Mouse (Mus musculus): ENCODE measurements around the gene Hspg2. TPM values are rescaled to one million over a fixed set of nuclear protein-coding genes. Genes with fewer than 3 reads are reported as not detected.

Hspg2 gene
- polyA plus RNA-seq, 1 experiment from 2014 or later = 31.3 TPM

- no peak overlapping the region for H3K4me3 ChIP-seq (replicated peaks; ENCODE audit: low read depth, low read length)
- H3K4me2 ChIP-seq (ENCODE audit: low read length) = no peak overlapping the region
- no peak for DNase-seq (ENCODE audit: low spot score)
- H3K4me1 ChIP-seq (replicated peaks; ENCODE audit: insufficient read depth, low read length) = peaks cover 71% of the 10 kb centered on the region
- ATAC-seq (replicated peaks; ENCODE audit: low FRiP score, low read depth) = no peak
- peak overlapping the region; percentile 27; the same call in 1 of the 2 replicates for H3K9ac ChIP-seq (ENCODE audit: low read depth, low read length)
- 37% methylated on average over 7 of the region's 7 CpGs for WGBS
- H3K27me3 ChIP-seq (ENCODE audit: insufficient read depth, low read length) = no peaks in the 10 kb centered on the region
- no peaks in the 10 kb centered on the region for H3K9me3 ChIP-seq (replicated peaks; ENCODE audit: low read length)
- H3K27ac ChIP-seq = peak overlapping the region; percentile 89
- H3K36me3 ChIP-seq (ENCODE audit: insufficient read depth, low read length) = no peaks in the 10 kb centered on the region
- no peak for TF ChIP-seq CTCF (IDR thresholded peaks at IDR 0.05; ENCODE audit: low read depth)
These were observed 16.0 kb downstream of the Hspg2 start for GRCm38 (mm10) chr4:137484586-137484985.

GRCm38 (mm10) chr4:137485258-137485960, 16.8 kb downstream of the Hspg2 start:
- H3K9ac ChIP-seq (ENCODE audit: low read depth, low read length) = peak overlapping the region; percentile 27; the same call in 1 of the 2 replicates
- H3K4me2 ChIP-seq (ENCODE audit: low read length) = peak overlapping the region; percentile 28; the same call in 1 of the 2 replicates
- H3K9me3 ChIP-seq (replicated peaks; ENCODE audit: low read length) = no peaks in the 10 kb centered on the region
- DNase-seq (ENCODE audit: low spot score) = peak; percentile 72
- H3K4me1 ChIP-seq (replicated peaks; ENCODE audit: insufficient read depth, low read length) = peaks cover 68% of the 10 kb centered on the region
- H3K4me3 ChIP-seq (replicated peaks; ENCODE audit: low read depth, low read length) = no peak overlapping the region
- ATAC-seq (replicated peaks; ENCODE audit: low FRiP score, low read depth) = no peak
- WGBS = 19% methylated on average over 14 of the region's 14 CpGs
- H3K36me3 ChIP-seq (ENCODE audit: insufficient read depth, low read length) = no peaks in the 10 kb centered on the region
- H3K27me3 ChIP-seq (ENCODE audit: insufficient read depth, low read length) = no peaks in the 10 kb centered on the region
- no peak for TF ChIP-seq CTCF (IDR thresholded peaks at IDR 0.05; ENCODE audit: low read depth)
- peak overlapping the region; percentile 89 for H3K27ac ChIP-seq

GRCm38 (mm10) chr4:137486081-137487014, 17.8 kb downstream of the Hspg2 start:
- DNase-seq (ENCODE audit: low spot score) (peak; percentile 67), ATAC-seq (replicated peaks; ENCODE audit: low FRiP score, low read depth) (no peak)
- Histone ChIP-seq H3K27ac (peak overlapping the region; percentile 89), H3K9ac (ENCODE audit: low read depth, low read length) (peak overlapping the region; percentile 27; the same call in 1 of the 2 replicates), H3K27me3 (ENCODE audit: insufficient read depth, low read length) (no peaks in the 10 kb centered on the region), H3K36me3 (ENCODE audit: insufficient read depth, low read length) (no peaks in the 10 kb centered on the region), H3K4me3 (replicated peaks; ENCODE audit: low read depth, low read length) (no peak overlapping the region), H3K4me2 (ENCODE audit: low read length) (peak overlapping the region; percentile 8), H3K4me1 (replicated peaks; ENCODE audit: insufficient read depth, low read length) (peaks cover 62% of the 10 kb centered on the region), H3K9me3 (replicated peaks; ENCODE audit: low read length) (no peaks in the 10 kb centered on the region)
- WGBS = 22% methylated on average over 20 of the region's 20 CpGs
- no peak for TF ChIP-seq CTCF (IDR thresholded peaks at IDR 0.05; ENCODE audit: low read depth)

- peak overlapping the region; percentile 42; the same call in 1 of the 2 replicates for H3K9ac ChIP-seq (ENCODE audit: low read depth, low read length)
These were observed 18.9 kb downstream of the Hspg2 start for GRCm38 (mm10) chr4:137487286-137488000.

GRCm38 (mm10) chr4:137488038-137488437, 19.5 kb downstream of the Hspg2 start:
- DNase-seq (ENCODE audit: low spot score) = no peak
- 0 out of 2 replicates have a peak overlapping the region, but pooled peaks have one; percentile 12 for H3K4me2 ChIP-seq (ENCODE audit: low read length)
- peaks cover 50% of the 10 kb centered on the region for H3K4me1 ChIP-seq (replicated peaks; ENCODE audit: insufficient read depth, low read length)
- H3K4me3 ChIP-seq (replicated peaks; ENCODE audit: low read depth, low read length) = no peak overlapping the region
- WGBS = 12% methylated on average over 11 of the region's 11 CpGs
- no peaks in the 10 kb centered on the region for H3K27me3 ChIP-seq (ENCODE audit: insufficient read depth, low read length)
- H3K36me3 ChIP-seq (ENCODE audit: insufficient read depth, low read length) = no peaks in the 10 kb centered on the region
- peak overlapping the region; percentile 89 for H3K27ac ChIP-seq
- ATAC-seq (replicated peaks; ENCODE audit: low FRiP score, low read depth) = no peak
- TF ChIP-seq CTCF (IDR thresholded peaks at IDR 0.05; ENCODE audit: low read depth) = no peak
- 0 out of 2 replicates have a peak overlapping the region, but pooled peaks have one; percentile 42 for H3K9ac ChIP-seq (ENCODE audit: low read depth, low read length)
- no peaks in the 10 kb centered on the region for H3K9me3 ChIP-seq (replicated peaks; ENCODE audit: low read length)

More at GRCm38 (mm10) chr4:137487286-137488000, 18.9 kb downstream of the Hspg2 start:
- TF ChIP-seq CTCF (IDR thresholded peaks at IDR 0.05; ENCODE audit: low read depth) = no peak
- WGBS = 26% methylated on average over 10 of the region's 10 CpGs
- peak; percentile 42 for ATAC-seq (replicated peaks; ENCODE audit: low FRiP score, low read depth)
- Histone ChIP-seq H3K4me2 (ENCODE audit: low read length) (0 out of 2 replicates have a peak overlapping the region, but pooled peaks have one; percentile 12), H3K4me3 (replicated peaks; ENCODE audit: low read depth, low read length) (no peak overlapping the region), H3K27ac (peak overlapping the region; percentile 89), H3K27me3 (ENCODE audit: insufficient read depth, low read length) (no peaks in the 10 kb centered on the region), H3K4me1 (replicated peaks; ENCODE audit: insufficient read depth, low read length) (peaks cover 52% of the 10 kb centered on the region), H3K9me3 (replicated peaks; ENCODE audit: low read length) (no peaks in the 10 kb centered on the region), H3K36me3 (ENCODE audit: insufficient read depth, low read length) (no peaks in the 10 kb centered on the region)
- peak; percentile 82 for DNase-seq (ENCODE audit: low spot score)
